Mouse (Mus musculus) limb, embryonic 15.5 days (tissue): ENCODE measurements around the gene Tmem161b. TPM values are rescaled to one million over a fixed set of nuclear protein-coding genes. Genes with fewer than 3 reads are reported as not detected.

Experiments used
- ATAC-seq: fragments of 200-750 bp; cut with Nextera tagmentation; 2 replicates; pipeline ENCODE4 v1.8.0; 2017; ENCODE audit warnings: low read depth, moderate TSS enrichment; ENCODE audit not compliant: insufficient number of reproducible peaks, low FRiP score, low TSS enrichment
- H3K27ac ChIP-seq: fragments of 300-500 bp; sonication (generic); 2 replicates; pipeline ENCODE4 v1.5.1; 2015; ENCODE audit warnings: moderate library complexity, mild to moderate bottlenecking, inconsistent platforms
- H3K27me3 ChIP-seq: fragments of 300-500 bp; sonication (generic); 2 replicates; pipeline ENCODE4 v1.6.1; 2015; ENCODE audit warnings: inconsistent platforms
- H3K36me3 ChIP-seq: fragments of 300-500 bp; sonication (generic); 2 replicates; pipeline ENCODE4 v1.6.1; 2015; ENCODE audit warnings: inconsistent platforms
- H3K4me1 ChIP-seq: fragments of 300-500 bp; sonication (generic); 2 replicates; pipeline ENCODE4 v1.6.1; 2015; ENCODE audit warnings: inconsistent platforms
- H3K4me2 ChIP-seq: fragments of 300-500 bp; sonication (generic); 2 replicates; pipeline ENCODE4 v1.6.1; 2015; ENCODE audit warnings: mild to moderate bottlenecking, inconsistent platforms
- H3K4me3 ChIP-seq: fragments of 300-500 bp; sonication (generic); 2 replicates; pipeline ENCODE4 v1.5.1; 2015; ENCODE audit warnings: mild to moderate bottlenecking, inconsistent platforms
- H3K9ac ChIP-seq: fragments of 300-500 bp; sonication (generic); 2 replicates; pipeline ENCODE4 v1.6.1; 2015; ENCODE audit warnings: inconsistent platforms
- H3K9me3 ChIP-seq: fragments of 300-500 bp; sonication (generic); 2 replicates; pipeline ENCODE4 v1.6.1; 2016; ENCODE audit warnings: inconsistent platforms
- WGBS: fragments of 180-500 bp; shearing (Covaris S2); methylation state at CpG from one replicate; pipeline ENCODE4 v1.1.7; 2015; 5-methylcytosine and 5-hydroxymethylcytosine counted together
- polyA plus RNA-seq: library from polyadenylated mRNA; unstranded; fragments of >200 nt; fragmentation: Nextera tagmentation; extraction: Ambion mirVana; gene quantifications from 2 replicates; pipeline ENCODE4 v1.2.1, GENCODE M21; 2015

The Tmem161b gene
- polyA plus RNA-seq, 1 experiment from 2014 or later: 11.9 TPM

DNA sequence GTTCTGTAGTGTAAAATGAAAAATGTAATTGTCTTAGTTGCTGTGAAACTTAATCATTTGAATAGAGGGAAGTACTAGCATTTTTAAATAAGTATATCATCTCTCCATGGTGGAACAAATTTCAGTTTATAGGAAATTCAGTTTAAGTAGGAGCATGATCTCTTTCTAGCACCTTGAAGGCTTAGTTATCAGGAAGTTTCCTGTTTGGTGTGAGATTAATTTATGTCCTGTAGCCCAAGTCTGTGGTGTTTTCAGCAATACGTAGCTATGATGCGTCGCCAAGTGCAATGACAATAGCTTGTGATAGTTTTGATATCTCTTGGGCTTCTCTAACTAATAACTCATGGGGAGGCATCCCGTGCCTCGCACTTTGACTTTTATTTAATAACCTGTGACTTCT lies 54.1 kb downstream of the Tmem161b start:
- H3K9me3 ChIP-seq: no peaks in the 10 kb centered on the region
- H3K9ac ChIP-seq: no peak overlapping the region
- H3K36me3 ChIP-seq: peaks cover 9% of the 10 kb centered on the region; the same call in 1 of the 2 replicates
- H3K4me3 ChIP-seq: no peak overlapping the region
- H3K4me1 ChIP-seq: no peaks in the 10 kb centered on the region
- ATAC-seq: no peak
- H3K27me3 ChIP-seq: no peaks in the 10 kb centered on the region
- H3K4me2 ChIP-seq: no peak overlapping the region
- H3K27ac ChIP-seq: no peak overlapping the region
- WGBS: 95% methylated on average over 5 of the region's 5 CpGs

- peaks cover 9% of the 10 kb centered on the region; the same call in 1 of the 2 replicates for H3K36me3 ChIP-seq
Measured at GRCm38 (mm10) chr13:84280352-84280751, 58.3 kb downstream of the Tmem161b start.

DNA sequence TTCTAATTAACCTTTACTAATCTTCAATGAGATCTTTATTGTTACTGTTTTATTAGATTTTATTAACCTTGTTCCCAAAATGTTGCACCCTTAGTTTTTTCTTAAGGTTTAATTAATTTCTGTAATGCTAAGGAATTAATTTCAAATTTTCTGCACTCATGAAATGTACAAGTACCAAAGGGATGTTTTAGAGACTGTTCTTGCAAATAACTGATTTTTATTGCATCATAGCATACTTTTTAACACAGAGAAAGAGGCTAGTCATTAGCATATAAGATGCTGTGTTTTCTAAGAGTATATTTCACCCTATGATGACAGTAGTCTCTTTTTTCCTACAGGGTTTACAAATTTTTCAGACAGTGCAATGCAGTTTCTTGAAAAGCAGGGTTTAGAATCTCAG lies 60.9 kb downstream of the Tmem161b start:
- H3K36me3 ChIP-seq: peaks cover 12% of the 10 kb centered on the region; the same call in 1 of the 2 replicates
- no peaks in the 10 kb centered on the region for H3K27me3 ChIP-seq
- H3K9me3 ChIP-seq: no peaks in the 10 kb centered on the region
- H3K4me3 ChIP-seq: no peak overlapping the region
- no peaks in the 10 kb centered on the region for H3K4me1 ChIP-seq
- H3K27ac ChIP-seq: no peak overlapping the region
- H3K4me2 ChIP-seq: no peak overlapping the region
- no peak for ATAC-seq
- no peak overlapping the region for H3K9ac ChIP-seq

More at GRCm38 (mm10) chr13:84280352-84280751, 58.3 kb downstream of the Tmem161b start:
- Histone ChIP-seq H3K9me3 (no peaks in the 10 kb centered on the region), H3K9ac (no peak overlapping the region), H3K4me1 (no peaks in the 10 kb centered on the region), H3K27ac (no peak overlapping the region), H3K4me3 (no peak overlapping the region), H3K27me3 (no peaks in the 10 kb centered on the region), H3K4me2 (no peak overlapping the region)
- 89% methylated on average over 4 of the region's 4 CpGs for WGBS
- no peak for ATAC-seq

DNA sequence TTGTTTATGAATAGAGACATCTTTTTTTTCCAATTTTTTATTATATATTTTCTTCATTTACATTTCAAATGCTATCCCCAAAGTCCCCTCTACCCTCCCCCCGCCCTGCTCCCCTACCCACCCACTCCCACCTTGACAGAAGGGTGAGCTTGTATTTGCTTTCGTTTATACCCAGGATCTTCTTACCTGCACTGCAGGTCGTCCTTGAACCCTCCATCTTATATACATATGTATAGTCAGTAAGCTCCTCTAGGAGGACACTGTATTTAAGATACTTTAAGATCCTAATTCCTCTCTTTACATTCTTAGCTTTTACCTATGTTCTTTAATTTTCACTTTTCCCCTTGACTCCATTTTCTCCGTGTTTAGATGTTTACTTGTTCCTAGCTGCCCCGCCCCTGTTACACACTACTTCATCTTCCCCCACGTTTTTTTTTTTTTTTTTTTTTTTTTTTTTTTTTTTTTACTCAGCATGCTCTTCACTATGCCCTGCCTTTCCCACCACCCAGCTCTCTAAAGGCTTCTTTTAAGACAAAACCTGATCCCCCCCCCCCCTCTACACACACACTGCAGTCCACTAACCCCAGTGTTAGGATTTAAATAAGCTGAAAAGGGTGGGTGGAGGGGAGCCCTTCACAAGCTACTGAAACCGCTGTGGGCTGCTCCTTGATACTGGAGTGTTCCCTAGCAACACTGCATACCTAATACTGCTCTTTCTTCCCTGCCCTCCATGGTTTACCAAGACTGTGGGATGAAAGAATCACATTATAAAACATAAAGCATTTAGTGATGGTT lies 62.9 kb downstream of the Tmem161b start:
- no peak overlapping the region for H3K9ac ChIP-seq
- H3K4me3 ChIP-seq: no peak overlapping the region
- 55% methylated on average over 7 of the region's 7 CpGs for WGBS
- no peak overlapping the region for H3K27ac ChIP-seq
- peaks cover 18% of the 10 kb centered on the region; the same call in 1 of the 2 replicates for H3K36me3 ChIP-seq
- no peaks in the 10 kb centered on the region for H3K27me3 ChIP-seq
- no peaks in the 10 kb centered on the region for H3K4me1 ChIP-seq
- ATAC-seq: no peak
- no peak overlapping the region for H3K4me2 ChIP-seq
- no peaks in the 10 kb centered on the region for H3K9me3 ChIP-seq

DNA sequence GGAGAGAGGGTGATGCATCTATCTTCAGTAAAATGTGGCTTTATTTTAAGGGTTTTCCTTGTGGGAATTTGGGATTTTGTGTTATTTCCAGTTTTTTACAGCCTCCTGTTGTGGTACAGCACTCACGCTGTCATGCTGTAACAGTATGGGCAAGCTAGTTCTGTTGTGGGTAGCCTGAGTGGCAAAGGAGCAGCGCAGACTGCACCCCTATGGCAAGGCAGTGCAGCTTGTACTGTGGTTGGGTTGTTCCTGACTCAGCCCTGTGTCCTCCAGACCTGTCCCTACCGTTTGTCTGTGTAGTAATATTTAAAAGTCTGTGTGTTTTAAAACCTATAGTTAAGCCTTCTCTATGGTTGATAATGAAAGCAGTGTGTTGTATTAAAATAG lies 63.5 kb downstream of the Tmem161b start:
- Histone ChIP-seq H3K27ac (no peak overlapping the region), H3K4me2 (no peak overlapping the region), H3K4me3 (no peak overlapping the region), H3K9me3 (no peaks in the 10 kb centered on the region), H3K36me3 (peaks cover 18% of the 10 kb centered on the region; the same call in 1 of the 2 replicates), H3K27me3 (no peaks in the 10 kb centered on the region), H3K9ac (no peak overlapping the region), H3K4me1 (no peaks in the 10 kb centered on the region)
- no peak for ATAC-seq
- 90% methylated on average over 3 of the region's 3 CpGs for WGBS

DNA sequence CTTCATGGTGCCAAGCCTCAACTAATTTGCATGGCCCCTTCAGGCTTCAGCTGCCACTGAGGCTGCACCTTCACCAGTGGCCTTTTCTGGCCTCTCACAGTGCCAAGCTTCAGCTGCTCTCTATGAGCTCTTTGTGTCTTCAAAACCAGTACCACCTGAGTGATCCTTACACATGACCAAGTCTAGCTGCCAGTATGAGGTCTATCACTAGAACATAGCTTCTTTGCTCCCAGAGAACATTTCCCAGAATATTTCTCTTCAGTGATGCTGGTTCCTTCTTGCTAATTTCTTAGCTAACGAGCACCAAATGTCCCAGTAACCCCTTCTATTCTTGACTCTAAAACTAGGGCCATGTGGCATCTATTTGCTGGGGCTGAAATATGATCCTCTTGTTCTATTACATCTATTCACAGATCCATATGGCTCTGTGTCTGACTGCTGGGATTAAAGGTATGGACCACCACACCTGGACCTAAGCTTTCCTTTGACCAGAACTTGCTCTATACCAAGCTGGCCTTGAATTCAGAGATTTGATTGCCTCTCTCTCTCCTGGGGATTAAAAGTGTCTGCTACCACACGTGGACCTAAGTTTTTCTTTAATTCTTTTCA lies 77.5 kb downstream of the Tmem161b start:
- no peak for ATAC-seq
- Histone ChIP-seq H3K36me3 (peaks cover 10% of the 10 kb centered on the region; the same call in 1 of the 2 replicates), H3K4me3 (no peak overlapping the region), H3K27ac (no peak overlapping the region), H3K27me3 (no peaks in the 10 kb centered on the region), H3K4me1 (no peaks in the 10 kb centered on the region), H3K9me3 (no peaks in the 10 kb centered on the region), H3K9ac (no peak overlapping the region), H3K4me2 (no peak overlapping the region)
- 29% methylated on average over 2 of the region's 2 CpGs for WGBS

DNA sequence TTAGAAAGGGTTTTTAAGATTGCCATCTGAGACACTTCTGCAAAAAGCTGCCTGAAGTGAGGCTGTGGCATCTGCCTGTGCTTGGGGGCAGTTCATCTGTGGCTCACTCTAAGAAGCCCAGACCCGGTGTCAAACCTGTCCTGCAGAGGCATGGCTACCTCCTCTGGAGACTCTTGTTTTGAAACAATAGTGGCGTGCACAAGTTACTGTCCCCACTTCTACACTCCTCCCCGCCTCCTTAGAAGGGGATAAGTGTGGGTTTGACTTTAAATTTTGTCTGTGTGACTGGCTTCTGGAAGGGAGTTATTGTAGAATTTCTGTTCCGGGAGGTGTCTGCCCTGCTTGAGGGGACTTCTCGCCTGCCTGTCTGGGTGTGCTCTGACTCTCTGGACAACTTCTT lies 121.2 kb downstream of the Tmem161b start:
- Histone ChIP-seq H3K9me3 (no peaks in the 10 kb centered on the region), H3K4me3 (no peak overlapping the region), H3K4me1 (peaks cover 14% of the 10 kb centered on the region), H3K27ac (no peak overlapping the region), H3K27me3 (peaks cover 44% of the 10 kb centered on the region), H3K36me3 (no peaks in the 10 kb centered on the region), H3K4me2 (no peak overlapping the region), H3K9ac (no peak overlapping the region)
- no peak for ATAC-seq
- WGBS: 11% methylated on average over 5 of the region's 5 CpGs

GRCm38 (mm10) chr13:84343691-84344495 lies 121.8 kb downstream of the Tmem161b start:
- no peak overlapping the region for H3K9ac ChIP-seq
- H3K4me3 ChIP-seq: no peak overlapping the region
- no peaks in the 10 kb centered on the region for H3K36me3 ChIP-seq
- no peaks in the 10 kb centered on the region for H3K9me3 ChIP-seq
- no peak for ATAC-seq
- peaks cover 44% of the 10 kb centered on the region for H3K27me3 ChIP-seq
- H3K4me2 ChIP-seq: no peak overlapping the region
- 9% methylated on average over 13 of the region's 13 CpGs for WGBS
- no peak overlapping the region for H3K27ac ChIP-seq
- H3K4me1 ChIP-seq: peaks cover 14% of the 10 kb centered on the region

- no peaks in the 10 kb centered on the region for H3K9me3 ChIP-seq
- H3K27ac ChIP-seq: no peak overlapping the region
- H3K4me1 ChIP-seq: peaks cover 14% of the 10 kb centered on the region
- WGBS: 15% methylated on average over 7 of the region's 7 CpGs
- no peak overlapping the region for H3K4me3 ChIP-seq
- no peak for ATAC-seq
- no peak overlapping the region for H3K4me2 ChIP-seq
- no peak overlapping the region for H3K9ac ChIP-seq
- no peaks in the 10 kb centered on the region for H3K36me3 ChIP-seq
- H3K27me3 ChIP-seq: peaks cover 44% of the 10 kb centered on the region
Measured at GRCm38 (mm10) chr13:84344711-84345110, 122.6 kb downstream of the Tmem161b start.

GRCm38 (mm10) chr13:84345114-84345513 lies 123.0 kb downstream of the Tmem161b start:
- Histone ChIP-seq H3K9me3 (no peaks in the 10 kb centered on the region), H3K27me3 (peaks cover 44% of the 10 kb centered on the region), H3K27ac (no peak overlapping the region), H3K4me1 (peaks cover 14% of the 10 kb centered on the region), H3K9ac (no peak overlapping the region), H3K4me3 (no peak overlapping the region), H3K36me3 (no peaks in the 10 kb centered on the region), H3K4me2 (no peak overlapping the region)
- WGBS: 7% methylated on average over 8 of the region's 8 CpGs
- ATAC-seq: no peak
